Mouse (Mus musculus) G1E (cell line): Measurements from ENCODE around the gene Pik3cg.

Experiments used
- CTCF ChIP-seq: IDR thresholded peaks from 2 replicates; pipeline ENCODE4 v1.5.1; 2012; ENCODE audit warnings: low read depth, low read length, inconsistent platforms, mixed read lengths
- GATA1 ChIP-seq: IDR thresholded peaks from 2 replicates; pipeline ENCODE4 v1.6.1; 2012; ENCODE audit warnings: borderline replicate concordance, low read length, inconsistent platforms, mixed read lengths
- GATA2 ChIP-seq: IDR thresholded peaks from 2 replicates; pipeline ENCODE4 v1.6.1; 2012; ENCODE audit warnings: low read depth, low read length, inconsistent platforms, borderline replicate concordance
- POLR2AphosphoS5 ChIP-seq: IDR thresholded peaks from 2 replicates; pipeline ENCODE4 v1.6.1; 2012; ENCODE audit warnings: low read depth, low read length, inconsistent platforms; ENCODE audit not compliant: insufficient replicate concordance
- TAL1 ChIP-seq: conservative IDR thresholded peaks from 2 replicates; pipeline ENCODE4 v1.6.1; 2012; ENCODE audit warnings: low read depth, low read length, inconsistent platforms, mixed read lengths

- TF ChIP-seq CTCF = no peak
- no peak for TF ChIP-seq TAL1
- no peak for TF ChIP-seq GATA1
- TF ChIP-seq GATA2 = no peak
- no peak for TF ChIP-seq POLR2AphosphoS5
These were observed 66.7 kb downstream of the Pik3cg start for GRCm38 (mm10) chr12:32141766-32142165.
